Mouse (Mus musculus) lung, postnatal 14 days (tissue): ENCODE results near the gene Pde6h.

ENCODE experiments used
- DNase-seq: peaks from one replicate; pipeline ENCODE4 v3.0.0; 2021

Pde6h gene

GRCm38 (mm10) chr6:136986019-136986418, 62.4 kb downstream of the Pde6h start:
- no peak for DNase-seq

DNA sequence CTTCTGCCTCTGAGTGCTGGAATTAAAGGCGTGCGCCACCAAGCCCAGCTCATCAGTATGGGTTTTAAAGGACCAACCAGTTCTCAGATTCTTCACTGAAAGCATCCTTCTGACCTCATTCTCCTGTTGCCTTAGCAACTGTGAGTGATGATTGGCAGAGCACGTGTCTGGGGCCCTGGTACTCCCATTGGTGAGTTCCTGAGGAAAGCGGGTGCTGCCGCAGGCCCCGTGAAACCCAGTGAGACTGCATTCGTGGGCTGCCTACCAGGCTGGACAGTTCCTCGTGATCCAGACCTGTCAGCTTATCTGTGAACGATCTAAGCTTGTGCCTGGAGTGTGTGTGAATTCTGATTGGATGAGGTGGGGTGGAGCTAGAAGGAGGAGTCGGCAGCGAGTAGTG, 63.1 kb downstream of the Pde6h start:
- DNase-seq: no peak

DNA sequence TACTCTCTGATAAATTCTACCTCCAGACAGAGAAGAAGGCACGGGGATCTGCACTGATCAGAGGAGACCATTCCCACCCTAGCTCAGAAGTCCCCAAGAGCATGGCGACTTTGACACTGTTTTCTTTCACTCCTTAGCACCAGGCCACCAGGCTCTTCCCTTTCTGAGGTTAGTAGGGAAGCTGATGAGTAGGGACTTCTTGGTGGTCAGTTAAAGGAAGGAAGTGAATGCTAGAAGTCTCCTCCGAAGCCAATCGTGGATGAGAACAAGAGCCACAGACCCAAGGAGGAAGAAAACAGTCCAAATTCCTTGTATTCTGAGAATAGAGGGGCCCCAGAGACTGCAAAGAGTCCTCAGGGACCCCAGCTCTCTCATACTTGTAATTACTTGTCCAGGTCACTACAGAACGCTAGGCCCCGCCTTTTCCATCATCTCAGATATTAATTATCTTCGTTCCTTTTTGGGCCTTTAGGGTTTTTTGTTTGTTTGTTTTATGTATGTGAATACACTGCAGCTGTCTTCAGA, 65.0 kb downstream of the Pde6h start:
- DNase-seq: no peak

DNA sequence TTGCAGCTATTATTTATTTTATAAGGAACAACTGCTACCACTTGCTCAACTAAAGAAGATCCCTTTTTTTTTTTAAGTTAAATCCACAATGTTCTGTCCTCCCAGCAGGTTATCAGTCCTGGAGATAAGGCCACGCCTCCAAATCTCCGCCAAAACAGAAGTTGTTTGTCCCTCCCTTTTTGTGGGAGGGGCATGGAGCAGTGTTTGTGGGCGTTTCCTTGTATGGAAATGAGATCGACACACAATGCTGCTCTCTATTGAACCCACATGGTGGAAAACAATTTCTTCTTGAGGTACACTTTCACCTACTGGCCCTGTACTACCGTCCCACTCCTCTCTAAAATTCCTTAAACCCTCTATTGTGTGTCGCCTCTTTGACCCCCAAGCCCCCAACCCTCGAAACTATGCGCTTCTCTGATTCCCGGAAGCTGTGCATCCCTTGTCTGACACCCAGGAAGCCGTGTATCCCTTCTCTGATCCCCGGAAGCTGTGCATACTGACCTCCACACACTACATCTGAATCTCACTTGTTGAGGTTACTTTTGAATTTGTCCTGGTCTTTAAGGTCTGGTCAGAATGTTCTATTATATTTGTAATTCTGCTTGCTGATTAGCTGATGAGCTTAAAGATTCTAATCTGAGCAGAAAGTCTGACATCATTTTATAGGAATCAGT, 66.3 kb downstream of the Pde6h start:
- no peak for DNase-seq

DNA sequence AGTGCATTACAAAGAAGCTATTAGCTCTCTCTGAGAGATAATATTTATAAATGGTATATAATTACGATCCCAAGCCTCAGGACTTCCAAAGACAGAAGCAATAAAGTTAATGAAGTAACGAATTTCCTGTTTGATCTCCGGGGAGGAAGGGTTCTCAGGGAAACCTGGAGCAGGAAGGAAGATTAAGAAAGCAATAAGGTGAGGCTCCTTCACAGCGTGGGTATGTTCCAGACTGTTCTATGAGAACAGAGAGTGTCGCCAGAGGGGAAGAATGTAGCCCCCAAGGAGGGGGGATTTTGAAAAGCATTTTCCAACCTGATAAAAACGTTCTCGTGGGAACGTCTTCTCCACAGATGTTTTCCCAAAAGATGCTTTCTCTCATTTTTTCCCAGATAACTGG, 66.9 kb downstream of the Pde6h start:
- no peak for DNase-seq

GRCm38 (mm10) chr6:136993574-136993973, 69.9 kb downstream of the Pde6h start:
- no peak for DNase-seq

DNA sequence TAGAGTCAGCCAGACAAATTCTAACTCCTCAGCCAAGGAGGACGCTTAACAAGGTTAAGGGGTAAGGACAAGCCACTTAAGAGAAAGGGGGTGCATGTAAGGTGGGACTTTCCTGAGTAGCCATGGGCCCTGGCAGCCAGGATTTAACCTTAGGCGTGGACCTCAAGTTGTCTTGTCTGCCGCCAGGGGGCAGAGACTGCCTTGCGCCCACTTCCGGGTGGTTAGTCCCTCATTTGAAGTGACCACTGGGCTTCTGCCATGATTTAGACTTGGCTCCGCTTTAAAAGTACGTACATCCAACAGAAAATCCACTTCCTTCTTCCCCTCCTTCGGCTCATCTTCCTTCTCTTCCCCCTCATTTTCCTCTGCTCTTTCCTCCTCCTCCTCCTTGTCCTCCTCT, 71.9 kb downstream of the Pde6h start:
- peak; percentile 27 for DNase-seq

GRCm38 (mm10) chr6:136996336-136996735, 72.7 kb downstream of the Pde6h start:
- no peak for DNase-seq

- no peak for DNase-seq
Measured at GRCm38 (mm10) chr6:136998181-136998580, 74.5 kb downstream of the Pde6h start.

GRCm38 (mm10) chr6:136999009-136999408, 75.4 kb downstream of the Pde6h start:
- no peak for DNase-seq

- DNase-seq: no peak
Measured at GRCm38 (mm10) chr6:136999707-137000446, 76.2 kb downstream of the Pde6h start.

DNA sequence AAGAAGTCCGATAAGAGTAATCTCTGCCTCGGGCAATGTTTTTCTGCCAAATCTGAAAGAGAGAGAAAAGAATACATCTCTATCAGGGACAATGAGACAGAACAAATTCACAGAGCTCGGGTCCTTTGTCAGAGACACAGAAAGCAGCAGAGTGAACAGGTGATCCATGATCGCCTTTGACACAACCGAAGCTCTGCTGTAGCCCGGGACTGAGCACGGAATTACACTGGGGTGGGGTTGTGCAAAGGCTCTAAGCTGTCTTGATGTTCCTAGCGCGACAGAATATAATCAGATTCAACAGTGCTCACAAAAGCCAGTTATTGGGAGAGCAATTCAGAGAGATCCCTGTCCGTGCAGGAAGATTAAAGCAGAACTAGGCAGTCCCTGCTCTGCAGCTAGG, 77.1 kb downstream of the Pde6h start:
- DNase-seq: no peak

DNA sequence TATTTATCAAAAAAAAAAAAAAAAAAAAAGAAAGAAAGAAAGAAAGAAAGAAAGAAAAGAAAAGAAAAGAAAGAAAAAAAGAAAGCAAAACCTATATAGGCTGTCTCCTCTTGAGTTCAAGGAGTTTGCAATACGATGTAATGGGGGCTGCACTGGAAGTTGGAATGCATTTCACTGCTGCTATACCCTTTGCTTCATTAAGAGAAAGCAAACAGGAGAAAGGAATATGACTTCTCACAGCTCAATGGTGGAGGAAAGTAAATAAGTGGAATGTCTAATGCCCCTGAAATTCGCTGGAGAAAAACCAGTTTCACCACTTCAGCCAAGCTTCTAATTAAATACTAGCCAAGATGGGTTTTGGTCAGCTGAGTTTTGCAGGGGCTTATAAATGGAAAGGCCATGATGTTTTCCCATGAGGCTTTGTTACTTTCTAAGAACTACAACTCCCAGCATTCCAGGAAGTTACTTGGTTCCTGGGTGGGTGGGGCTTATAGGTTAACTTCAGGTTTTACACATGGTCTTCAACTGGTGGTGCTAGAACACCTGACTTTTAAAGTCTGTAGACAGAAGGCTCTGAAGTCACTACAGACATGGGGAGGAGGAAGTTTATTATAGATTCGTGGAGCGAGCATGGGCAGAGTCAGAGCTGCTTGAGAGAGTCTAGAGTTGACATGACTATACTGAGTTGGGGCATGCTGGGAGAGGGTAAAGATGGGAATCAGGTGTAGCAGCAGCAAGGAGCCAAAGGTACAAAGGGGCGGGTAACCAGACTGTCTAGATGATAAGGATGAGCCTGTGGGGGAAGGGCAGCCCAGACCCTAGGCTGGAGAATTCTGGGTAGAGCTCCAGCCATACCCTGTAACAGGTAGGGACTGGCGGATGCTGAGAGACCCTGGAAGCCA, 77.9 kb downstream of the Pde6h start:
- no peak for DNase-seq

DNA sequence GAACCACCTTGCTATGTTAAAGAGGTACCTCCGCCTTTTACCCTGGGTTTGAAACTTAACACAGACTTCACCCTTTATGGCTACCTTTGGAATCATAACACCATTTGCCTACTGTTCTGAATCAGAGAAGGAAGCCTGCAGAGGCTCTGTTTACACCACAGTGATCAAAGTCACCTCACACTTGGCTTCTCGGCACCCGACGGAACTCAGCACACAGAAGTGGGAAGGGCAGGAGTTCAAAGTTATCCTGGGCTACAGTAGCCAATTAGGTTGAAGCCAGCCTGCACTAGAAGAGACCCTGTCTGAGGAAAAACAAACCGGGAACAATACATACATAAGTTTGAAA, 78.5 kb downstream of the Pde6h start:
- DNase-seq: no peak

DNA sequence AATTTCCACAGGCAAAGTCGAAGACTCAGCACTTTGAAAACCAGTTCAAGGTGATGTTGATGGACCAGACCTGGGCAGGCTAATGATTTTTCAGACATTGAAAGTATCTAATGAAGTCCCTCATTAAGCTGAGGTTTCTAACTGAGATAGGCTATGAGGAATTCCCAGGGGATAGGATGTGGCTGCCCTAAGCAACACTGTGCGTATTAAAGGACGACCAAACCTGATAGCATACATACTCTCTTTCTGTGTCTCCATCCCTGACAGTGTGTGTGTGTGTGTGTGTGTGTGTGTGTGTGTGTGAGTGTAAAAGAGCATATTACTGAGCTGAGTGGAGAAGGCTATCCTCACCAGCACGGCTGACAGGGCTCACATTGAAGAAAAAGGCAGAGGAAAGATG, 80.7 kb downstream of the Pde6h start:
- no peak for DNase-seq

DNA sequence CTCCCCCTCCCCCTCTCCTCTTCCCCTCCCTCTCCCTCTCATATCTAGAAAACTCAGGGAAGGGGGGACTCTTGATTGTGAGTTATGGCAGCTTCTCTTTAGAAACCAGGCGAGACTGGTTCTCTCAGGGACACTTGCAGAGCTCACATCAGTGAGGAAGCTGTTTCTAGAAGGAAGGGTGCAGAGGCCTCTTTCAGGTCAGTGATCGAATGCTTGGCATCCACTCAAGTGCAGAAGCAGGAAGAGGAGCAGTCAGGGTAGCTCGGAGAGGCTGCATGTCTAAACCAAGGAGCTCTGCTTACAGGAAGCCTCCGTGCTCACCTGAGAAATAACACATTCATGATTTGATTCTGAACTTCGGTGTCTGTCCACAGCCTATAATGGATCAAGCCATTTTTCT, 87.6 kb downstream of the Pde6h start:
- no peak for DNase-seq

GRCm38 (mm10) chr6:137014346-137014745, 90.7 kb downstream of the Pde6h start:
- no peak for DNase-seq

DNA sequence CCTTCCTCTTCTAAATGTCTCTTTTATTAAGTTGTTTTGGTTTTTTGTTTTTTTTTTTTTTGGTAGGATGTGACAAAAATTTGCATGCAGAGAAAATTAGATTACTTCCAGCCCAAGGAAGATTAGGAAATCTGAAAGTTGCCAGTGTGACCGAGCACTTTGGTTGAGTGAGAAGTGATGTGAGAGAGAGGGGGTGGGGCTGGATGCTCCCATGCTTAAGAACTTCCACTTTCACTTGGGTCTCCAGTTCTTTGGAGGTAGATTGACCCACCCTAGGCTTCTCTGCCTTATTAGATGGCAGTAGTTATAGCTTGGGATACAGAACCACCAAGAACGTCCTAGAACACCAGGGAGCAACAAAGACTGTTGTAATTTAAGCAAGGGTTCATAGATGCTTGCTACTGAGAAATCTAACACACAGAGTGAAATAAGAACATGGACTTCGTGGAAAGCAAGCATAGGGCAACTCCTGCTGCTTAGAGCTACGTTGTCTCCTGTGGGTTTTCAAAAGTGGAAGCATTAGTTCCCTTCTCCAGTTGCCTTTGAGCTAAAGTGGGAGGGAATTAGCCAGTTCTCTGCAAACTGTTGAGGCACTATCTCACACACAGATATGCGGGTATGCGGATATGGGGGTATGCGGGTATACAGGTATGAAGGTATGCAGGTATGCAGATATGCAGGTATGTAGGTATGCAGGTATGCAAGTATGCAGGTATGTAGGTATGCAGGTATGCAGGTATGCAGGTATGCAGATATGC, 93.8 kb downstream of the Pde6h start:
- no peak for DNase-seq
